Mouse (Mus musculus) cerebellum, adult 18-20 months (tissue): Measurements from ENCODE around the gene Cd4.

Experiments
- DNase-seq, 2 experiments: peaks; one replicate each; pipeline ENCODE4 v3.0.0; 2021

The Cd4 gene

DNA sequence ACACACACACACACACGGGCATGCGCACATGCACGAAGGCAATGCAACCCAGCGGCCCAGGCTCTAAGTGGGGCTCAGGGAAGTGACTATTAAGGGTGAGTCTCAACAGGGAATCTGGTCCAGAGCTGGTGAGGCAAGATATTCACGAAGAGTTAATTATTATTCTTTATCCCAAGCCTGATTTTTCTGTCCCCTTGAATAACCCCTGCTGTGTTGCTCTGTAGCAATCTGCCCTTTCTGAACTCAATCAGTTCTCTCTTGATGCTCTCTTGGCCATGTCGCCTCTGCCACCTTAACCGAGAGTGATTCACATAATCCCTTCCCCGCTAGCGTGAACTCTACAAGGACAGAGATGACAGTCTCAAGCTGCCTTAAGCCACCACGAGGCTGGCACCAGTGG is 4.7 kb downstream of the Cd4 start:
- no peak for DNase-seq

DNA sequence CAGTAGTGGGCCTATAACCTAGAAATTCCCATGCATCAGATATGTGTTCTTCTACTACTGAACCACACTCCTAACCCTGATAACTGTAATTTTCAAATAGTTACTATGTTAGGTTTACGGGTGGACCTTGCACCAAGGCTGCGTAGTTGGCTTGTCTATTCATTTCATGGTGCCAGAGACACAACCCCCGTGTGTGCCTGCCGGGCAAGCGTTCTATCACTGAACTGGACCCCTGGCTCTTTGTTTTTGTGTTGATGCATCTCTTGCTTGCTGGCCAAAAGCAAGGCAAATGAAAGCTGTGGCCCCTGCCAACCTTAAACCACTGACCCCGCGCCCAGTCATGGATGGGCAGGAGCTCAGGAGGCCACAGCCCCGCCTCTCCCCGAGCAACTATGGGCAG is 6.2 kb downstream of the Cd4 start:
- no peak for DNase-seq

DNA sequence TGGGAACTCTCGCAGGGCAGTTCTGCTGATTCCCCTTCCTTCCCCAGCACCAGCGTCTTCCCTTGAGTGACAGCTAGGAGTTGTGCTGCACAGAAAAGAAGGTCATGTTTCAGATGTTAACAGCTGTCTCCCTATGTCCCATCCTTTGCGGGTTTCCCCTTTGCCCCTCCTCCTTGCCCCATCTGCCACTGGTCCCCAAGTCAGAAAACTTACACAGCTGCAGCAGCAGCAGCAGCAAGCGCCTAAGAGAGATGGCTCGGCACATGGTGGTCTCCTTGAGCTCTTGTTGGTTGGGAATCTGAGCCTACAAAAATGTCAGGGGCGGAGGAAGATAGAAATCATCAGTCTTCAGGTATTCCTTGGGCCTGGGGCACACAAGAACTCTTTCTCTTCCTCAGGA is 8.6 kb downstream of the Cd4 start:
- no peak for DNase-seq

DNA sequence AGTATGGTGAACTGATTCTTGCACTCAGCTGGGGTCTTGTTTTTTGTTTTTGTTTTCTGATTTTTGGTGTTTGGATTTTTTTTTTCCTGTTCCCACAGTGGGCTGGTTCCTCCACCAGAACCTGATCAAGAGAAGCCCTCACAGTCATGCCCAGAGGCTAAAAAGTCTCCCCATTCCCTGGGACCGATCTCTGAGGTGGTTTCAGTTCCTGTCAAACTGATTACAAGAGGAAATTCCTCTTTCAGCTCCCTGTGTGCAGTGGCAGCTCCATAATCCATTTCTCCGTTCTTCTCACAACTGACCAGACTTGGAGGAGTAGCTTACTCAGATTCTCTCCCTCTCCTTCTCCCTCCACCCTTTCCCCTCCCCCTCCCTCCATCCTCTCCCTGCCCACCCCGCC is 13.7 kb downstream of the Cd4 start:
- DNase-seq, result no peak

DNA sequence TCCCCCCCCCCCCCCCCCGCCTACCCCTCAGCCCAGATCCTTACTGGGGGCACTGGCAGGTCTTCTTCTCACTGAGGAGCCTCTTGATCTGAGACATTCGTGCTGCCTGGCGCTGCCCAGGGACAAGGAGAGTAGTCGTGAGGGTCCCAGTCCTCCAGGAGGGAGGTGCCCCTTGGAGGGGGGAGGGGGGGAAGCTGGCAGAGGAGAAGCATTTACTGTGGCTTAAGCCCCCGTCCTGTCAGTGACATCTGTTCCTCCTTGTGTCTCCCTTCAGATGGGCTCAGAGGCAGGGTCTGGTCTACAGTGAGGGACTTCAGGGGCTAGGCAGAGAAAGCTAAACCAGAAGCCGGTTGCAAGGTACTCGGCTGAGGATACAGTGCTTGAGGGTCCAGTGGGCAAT is 21.5 kb downstream of the Cd4 start:
- no peak for DNase-seq

DNA sequence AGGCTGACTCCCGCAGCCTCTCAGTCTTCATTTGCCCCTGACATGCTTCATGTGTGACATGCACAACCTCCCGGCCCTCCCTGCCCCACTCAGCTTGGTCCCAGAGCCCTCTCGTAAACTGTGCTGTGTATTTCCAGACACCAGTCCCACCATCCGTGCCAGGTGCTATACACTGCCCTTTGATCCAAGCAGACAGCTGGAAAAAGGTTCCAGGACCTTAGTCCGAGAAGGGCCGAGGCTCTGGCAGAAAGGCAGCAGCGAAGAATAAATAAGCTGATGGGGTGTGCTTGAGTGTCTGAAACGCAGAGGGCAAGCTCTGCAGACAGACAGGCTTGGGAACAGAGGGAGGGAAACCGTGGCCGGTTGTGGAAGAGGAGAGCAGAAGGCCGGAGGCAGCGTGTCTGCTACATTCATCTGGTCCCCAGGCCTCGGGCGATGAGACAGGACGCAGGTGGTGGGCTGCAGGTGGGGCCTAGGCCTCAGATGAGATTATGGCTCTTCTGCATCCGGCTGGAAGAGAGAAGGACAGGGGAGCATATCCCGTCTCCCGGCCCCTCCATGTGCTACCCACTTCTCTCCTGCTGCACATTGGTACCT is 22.2 kb downstream of the Cd4 start:
- DNase-seq, result no peak

DNA sequence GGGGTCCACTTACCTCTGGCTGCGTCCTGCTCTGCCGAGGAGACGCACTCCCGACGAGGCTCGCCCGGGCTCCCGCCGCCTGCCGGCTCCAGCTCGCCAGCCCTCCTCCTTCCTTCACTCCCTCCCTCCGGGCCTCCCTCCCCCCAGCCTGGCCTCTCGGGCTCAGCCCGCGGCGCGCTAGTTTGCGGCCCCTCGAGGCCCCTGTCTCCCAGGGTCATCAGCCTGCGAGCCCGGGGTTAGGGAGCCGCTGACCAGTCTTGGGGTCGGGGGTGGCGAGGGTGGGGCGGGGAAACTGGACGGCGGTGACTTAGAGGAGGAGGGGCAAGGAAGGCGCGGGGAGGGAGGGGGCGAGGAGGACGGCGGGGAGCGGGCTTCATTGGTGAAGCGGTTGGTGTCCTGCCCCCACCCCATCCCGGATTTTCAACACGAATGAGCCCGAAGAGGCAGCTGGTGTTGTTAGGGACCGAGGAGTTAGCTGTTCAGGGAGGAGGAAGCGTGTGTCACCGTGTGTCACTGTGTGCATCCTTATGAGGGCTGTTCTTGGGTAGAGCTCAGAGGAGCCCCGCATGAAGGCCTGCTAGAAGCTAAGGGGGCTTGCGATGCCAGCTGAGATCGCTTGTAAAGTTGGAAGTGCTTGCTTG is 24.2 kb downstream of the Cd4 start, which contains the start of gene Gpr162:
Gene Gpr162, minus strand, starts transcription at position 326 of the 641 bp plus-strand sequence.
- peak; percentile 79 to 81 for DNase-seq

DNA sequence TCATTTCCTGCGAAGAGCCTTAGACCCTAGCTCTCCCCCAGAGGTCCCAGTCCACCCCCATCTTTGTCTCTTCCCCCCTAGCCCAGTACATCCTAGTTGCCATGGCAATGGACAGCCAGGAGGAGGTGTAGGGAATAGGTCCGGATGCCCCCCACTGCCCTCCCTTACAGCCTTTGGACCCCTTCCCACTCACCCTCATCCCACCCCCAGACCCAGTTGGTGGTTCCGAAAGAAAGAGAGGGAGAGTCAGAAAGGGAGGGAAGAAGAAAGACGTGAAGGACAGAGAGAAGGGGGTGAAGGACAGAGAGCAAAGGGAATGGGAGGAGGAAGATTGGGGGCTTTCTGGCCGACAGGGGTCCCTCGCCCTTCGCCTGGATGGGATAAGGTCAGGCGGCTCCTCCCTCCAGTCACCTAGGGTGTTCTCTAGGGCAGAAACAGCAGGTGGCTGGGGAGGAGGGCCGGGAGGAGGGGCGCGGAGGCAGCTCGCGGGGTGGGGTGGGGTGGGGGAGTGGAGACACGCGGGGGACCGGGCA is 24.8 kb downstream of the Cd4 start:
- DNase-seq, result peak; percentile 42 to 54

DNA sequence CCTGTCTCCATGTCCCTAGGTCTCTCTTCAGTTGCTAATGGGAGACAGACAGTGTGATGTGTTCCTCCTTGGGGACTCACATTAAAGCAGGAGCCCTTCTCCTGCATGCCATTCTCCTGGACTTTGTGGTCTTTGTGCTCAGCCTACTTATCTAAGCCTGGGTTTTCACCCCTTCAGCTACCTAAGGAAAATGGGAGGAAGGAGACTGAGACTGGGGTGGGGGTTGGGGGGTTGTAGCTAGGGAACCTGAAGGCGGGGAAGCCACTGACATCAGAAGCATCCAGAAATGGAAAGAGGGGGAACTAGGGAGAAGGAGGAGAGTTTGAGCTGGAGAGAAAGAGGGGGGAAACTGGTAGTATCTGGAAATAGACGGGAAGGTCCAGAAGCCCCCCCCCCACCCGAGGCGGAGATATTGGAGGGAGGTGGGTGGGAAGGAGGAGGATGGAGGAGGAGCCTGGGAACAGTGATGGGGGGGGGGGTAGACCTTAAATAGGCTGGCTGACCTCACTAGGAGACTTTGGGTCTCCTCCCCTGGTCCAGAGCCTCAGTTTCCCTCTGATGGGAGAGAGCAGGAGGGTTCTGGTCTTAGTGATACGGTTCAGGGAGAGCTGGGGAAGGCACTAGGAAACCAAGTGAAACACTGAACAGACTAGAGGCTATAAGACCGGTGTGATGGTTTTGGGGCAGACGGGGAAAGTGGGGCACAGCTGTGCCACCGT is 25.5 kb downstream of the Cd4 start:
- DNase-seq, result peak in 1 of 2 experiments; percentile 33

DNA sequence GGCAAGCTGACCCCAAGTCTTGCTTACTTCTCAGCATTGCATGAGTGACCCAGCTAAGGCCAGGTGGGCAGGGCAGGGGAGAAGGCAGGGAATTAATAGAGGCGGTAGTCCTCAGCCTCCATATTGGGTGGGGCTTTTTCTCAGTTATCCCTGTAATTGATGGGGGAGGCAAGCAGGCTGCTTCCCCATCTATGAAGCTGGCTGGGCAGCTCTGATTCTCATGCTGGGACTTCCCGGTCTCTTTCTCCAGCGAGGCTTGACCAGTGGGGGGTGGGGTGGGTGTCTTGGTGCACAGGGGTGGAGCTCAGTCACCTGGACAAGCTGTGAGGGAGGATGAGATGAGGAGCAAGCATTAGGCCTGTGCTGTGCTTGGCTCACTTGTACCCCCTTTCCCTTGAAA is 26.2 kb downstream of the Cd4 start:
- peak; percentile 34 to 41 for DNase-seq

DNA sequence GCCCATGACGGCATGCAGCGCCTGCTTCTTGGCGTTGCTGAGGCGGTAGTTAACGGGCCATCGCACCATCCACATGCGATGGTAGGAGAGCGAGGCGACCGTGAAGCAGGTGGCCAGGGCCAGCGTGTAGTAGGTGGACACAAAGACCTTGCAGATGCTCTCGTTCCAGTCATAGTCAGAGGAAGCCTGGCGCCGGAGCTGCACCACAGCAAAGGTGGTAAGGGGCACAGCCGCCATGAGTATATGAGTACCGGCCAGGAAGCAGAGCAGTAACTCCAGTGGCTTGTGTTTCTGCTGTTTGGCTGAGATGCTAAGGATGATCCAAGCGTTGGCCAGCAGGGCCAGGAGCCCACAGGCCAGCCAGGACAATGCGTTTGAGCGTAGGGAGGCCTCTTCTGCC is 26.8 kb downstream of the Cd4 start:
- DNase-seq, result peak in 1 of 2 experiments; percentile 57

DNA sequence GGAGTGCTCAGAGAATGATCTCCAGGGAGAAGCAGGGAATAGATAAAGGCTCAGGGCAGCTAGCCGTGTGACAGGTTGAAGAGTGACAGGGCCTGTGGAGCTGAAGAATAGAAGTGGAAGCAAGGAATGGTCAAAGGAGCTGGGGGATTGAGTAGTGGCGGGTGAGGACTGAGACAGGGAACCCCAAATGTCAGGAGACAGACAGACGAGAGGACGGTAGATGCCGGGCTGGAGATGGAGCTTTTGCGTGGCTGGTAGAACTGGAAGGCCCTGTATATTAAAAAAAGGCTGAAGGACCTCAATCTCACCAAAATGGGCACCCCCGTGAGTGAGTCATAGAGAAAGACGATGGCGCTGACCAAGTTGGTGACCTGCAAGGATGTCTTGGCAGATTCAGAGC is 27.5 kb downstream of the Cd4 start:
- DNase-seq, result peak in 1 of 2 experiments; percentile 45

DNA sequence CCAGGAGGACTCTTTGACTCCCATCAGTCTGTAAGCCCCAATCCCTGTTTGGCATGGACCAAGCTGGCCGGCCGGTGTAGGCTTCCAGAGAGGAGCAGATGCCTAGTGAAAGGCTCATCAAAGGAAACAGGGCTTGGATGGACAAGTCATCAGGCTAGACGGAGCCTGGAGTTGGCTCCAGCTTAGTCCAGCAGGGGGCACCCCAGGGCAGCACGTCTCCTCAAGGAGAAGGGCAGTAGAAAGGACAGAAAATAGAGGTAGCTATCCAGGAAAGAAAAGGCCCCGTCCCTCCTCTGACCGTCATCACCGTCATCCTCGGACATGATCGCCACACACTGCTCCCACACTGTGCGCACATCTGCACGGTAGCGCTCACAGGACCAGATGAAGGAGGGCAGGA is 28.3 kb downstream of the Cd4 start:
- peak; percentile 93 to 94 for DNase-seq

DNA sequence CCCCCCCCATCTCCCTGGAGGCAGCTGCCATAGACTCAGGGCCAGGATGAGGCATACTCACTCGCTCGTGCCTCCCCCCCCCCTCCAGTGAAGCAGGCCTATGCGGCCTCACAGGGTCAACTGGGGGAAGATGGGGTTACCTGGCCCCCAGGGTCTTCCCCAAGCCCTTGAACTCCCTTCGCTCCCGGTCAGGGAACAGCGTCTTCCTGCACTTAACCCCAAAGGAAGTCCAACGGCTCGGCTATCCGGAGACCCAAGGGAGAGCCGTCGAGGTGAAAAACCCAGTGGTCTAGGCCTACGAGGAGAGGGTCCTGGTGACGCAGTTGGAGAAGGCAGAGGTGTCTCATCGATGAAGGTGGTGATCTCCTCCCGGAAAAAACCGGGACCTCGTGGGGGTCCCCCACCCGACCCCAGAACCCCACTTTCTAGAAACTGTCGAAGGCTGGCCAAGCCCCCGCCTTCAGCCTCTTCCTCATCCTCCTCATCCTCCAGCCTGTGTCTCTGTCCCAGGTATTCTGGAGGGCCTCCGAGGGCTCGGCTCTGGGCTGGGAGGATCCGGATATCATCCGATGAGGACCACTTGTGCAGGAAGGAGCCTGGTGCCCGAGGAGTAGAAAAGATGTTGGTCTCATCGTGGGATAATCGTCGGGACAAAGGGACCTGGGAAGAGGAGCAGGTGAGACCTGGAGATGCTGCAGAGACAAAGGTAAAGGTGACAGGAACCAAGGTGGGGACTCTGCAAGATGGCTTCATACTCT is 29.3 kb downstream of the Cd4 start:
- DNase-seq, result peak in 1 of 2 experiments; percentile 38

DNA sequence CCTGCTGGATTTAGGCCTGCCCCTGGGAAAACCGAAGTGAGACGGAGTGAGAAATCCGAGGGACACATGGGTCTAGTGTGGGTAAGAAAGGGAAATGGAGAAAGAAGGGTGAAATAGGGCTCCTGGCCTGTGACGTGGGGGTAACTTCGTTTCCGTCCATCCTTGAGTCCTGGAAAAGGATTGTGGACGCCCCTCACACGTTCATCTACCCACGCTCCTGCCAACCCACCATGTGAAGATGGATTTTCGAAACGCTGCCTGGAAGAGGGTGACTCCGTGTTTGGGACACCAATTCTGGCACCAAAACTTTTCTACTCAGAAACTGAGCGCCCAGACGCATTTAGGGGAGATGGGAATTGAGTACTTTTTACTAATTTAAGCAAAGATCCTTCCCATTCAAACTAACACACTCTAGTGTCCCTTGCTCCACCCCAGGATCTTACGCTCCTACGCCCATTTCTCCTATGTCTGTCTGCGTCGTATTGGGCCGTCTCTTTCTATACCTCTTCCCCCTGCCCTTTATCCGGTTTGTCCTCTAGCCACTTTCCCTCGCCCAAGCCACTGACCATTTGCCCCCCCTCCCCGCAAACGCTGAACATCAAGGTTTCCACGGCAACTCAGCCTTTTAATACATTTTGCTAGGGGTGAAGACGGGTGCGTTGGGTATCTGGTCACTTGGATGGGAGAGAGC is 30.0 kb downstream of the Cd4 start:
- peak in 1 of 2 experiments; percentile 26 for DNase-seq

DNA sequence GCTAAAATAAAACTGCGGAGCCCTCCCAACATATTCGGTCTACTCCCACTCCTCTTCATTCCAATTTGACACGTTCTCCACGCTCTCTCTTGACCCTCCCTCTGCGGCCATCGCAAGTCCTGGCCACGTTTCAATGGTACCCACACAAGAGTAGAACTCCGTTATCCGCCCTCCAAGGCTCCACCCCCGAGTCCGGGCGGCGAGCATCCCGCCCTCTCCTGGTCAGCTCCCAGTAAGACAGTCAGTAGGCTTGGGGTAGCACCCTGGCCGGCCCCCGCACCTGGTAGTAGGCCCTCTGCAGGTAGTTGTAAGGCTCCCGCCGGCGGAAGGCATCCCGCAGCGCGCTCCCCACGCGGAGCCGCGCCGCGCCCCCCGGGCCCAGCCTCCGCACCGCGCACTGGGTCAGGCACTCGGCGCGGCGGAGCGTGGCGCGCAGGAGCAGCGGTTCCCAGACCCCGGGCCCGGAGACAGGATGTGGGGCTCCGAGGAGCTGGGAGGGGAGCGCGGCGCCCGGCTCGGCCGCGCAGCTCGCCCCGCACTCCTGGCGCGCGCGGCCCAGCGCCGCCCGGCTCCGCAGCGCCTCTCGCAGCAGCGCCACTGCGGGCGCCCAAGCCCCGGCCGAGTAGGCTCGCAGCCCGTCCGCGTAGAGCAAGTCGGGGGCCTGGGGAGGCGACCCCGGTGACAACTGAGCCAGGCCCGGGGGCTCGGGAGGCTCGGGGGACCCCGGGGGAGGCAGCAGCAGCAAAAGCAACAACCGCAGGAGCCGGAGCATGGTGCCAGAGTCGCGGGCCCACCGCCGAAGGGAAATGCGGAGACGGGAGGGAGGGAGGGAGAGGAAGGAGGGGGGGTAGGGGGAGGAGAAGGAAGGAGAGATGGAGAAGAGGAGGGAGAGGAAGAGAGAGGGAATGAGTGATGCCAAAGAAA is 30.8 kb downstream of the Cd4 start, which contains the start of gene P3h3:
Gene P3h3, minus strand, starts transcription at position 837 of the 924 bp plus-strand sequence.
- peak; percentile 92 for DNase-seq

DNA sequence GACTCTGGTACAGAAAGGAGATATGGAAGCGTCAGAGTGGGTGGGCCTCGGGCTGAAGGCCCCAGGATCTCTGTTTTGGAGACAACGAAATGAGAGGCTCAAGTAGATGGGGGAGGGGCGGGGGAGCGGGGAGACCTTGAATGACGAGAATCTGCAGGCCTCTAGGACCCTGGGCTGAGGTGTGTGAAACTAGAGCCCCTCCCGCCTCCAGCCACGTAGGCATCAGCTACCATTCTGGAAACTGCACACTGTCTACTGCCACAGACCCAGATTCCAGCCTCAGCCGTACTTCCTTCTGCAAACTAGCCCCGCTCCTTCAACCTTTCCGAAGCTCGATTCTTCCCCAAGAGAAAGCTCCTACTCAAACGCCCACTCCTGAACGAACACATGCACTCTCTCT is 31.7 kb downstream of the Cd4 start:
- DNase-seq, result peak; percentile 43 to 45

DNA sequence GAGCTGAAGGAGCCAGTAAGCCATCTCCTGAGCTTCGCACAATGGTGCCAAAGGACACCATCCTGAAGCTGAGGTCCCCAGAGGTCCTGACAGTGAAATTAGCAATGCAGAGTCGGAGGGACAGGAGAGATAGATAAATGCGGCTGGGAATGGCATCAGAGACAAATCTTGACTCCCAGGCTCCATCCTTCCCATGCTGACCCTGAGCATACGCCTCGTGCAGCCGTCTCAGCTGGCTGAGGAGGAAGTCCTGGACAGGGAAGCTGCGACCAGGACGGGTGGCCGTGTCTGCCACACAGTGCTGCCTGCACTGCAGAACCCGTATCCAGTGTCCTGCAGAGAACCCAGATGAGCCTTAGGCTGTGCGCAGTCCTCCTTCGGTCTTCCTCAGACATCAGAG is 33.4 kb downstream of the Cd4 start:
- no peak for DNase-seq

DNA sequence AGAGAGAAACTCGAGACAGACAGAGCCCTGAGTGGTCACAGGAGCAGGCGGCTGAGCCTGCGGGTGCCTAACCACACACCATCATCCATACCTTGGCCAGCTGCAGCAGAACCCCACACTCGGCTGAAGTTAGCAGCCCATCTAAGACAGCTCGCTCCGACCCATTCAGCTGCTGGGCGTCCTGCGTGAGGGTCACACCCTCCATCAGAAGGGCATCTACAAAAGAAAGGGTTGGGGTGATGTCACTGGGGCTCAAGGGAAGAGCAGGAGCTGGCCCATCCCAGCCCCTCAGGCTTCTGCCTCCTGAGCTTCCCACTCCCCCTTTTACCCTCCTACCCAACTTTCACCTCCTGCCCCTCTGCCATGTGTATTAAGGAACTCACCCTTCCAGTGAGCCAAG is 37.5 kb downstream of the Cd4 start:
- DNase-seq, result no peak

DNA sequence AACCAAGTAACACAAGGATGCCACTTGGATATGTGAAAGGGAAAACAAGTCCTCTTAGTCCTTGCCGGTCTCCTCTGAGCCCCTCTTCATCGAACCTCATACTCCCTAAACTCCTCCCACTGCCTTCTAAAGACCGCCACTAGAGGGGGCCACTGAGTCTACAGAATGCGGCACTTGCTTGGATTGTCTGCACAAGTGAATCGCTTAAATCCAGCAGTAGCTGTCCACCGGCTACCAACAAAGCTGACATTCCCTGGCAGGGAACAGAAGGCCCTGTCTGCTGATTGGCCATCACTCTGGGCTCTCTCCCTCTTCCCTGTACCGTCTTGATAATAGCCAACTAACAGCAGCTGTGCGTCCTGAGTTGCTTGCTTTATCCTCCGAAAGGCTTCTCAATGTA is 40.7 kb downstream of the Cd4 start:
- DNase-seq, result peak; percentile 95
